Mouse (Mus musculus): Measurements from ENCODE around the gene Tmem119. TPM values are rescaled to one million over a fixed set of nuclear protein-coding genes. Genes with fewer than 3 reads are reported as not detected.
"Not testable (repeated sequence)": the region's sequence is repeated elsewhere in the genome, so short reads cannot be mapped to it uniquely, and the experiment has no call there.

Gene Tmem119
- polyA plus RNA-seq, 1 experiment: 59.9 TPM

DNA sequence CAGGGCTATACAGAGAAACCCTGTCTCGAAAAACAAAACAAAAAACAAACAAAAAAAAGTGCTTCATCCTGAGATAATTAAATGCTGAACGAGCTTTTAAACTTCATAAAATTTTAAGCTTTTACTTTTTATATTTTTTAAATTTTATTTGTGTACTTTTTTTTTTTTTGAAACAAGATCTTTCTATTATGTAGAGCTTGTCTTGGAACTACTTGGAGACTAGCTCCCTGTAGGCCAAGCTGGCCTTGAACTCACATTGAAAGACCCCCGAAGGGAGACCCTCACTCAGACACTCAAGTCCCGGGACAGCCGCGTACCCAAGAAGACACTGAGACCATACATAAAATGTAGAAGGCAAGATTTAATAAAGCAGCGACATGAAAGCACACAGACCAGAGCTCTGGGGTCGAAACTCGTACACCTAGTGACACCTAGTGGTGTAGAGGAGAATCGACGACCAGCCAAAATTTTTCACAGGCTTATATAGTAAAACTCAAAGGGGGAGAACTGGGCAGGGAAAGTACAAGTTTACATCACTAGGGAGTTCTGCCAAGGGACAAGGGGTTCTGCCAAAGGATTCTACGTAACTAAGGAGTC lies 11.6 kb upstream of the Tmem119 start:
- TF ChIP-seq CTCF (IDR thresholded peaks at IDR 0.05; ENCODE audit: insufficient read depth, low read length): peak; percentile 3; the same call in 1 of the 2 replicates
- not testable (repeated sequence) for DNase-seq; H3K4me1 ChIP-seq (ENCODE audit: control insufficient read depth, insufficient read depth, low read length); H3K4me3 ChIP-seq (replicated peaks; ENCODE audit: extremely low read depth, low read depth, low read length)
- 17% methylated on average over 11 of the region's 12 CpGs for WGBS

DNA sequence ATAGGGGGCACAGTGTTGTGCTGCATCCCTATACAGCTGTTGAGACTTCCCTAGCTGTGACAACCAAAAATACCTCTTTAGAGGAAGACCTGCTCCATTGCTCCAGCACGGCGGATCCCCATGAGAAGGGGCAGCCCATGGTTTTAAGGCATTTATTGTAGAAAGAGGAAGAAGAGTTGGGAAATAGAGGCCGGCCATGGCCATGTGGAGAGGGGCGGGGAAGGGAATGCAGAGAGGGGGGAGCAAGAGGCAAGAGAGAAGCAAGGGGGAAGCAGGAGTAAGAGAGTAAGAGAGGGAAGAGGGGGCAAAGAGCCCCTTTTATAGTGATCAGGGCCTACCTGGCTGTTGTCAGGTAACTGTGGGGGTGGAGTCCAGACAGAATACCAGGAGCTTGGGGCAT lies 9.8 kb upstream of the Tmem119 start:
- TF ChIP-seq POLR2A (IDR thresholded peaks at IDR 0.05; ENCODE audit: borderline replicate concordance, extremely low read depth, low read depth, low read length) (no peak), CTCF (IDR thresholded peaks at IDR 0.05; ENCODE audit: insufficient read depth, low read length) (no peak)
- WGBS: 82% methylated on average over 4 of the region's 4 CpGs
- no peak overlapping the region for H3K4me3 ChIP-seq (replicated peaks; ENCODE audit: extremely low read depth, low read depth, low read length)
- no peak for DNase-seq
- no peaks in the 10 kb centered on the region; the same call in 1 of the 2 replicates for H3K4me1 ChIP-seq (ENCODE audit: control insufficient read depth, insufficient read depth, low read length)

GRCm38 (mm10) chr5:113808177-113808576 lies 7.9 kb upstream of the Tmem119 start:
- 65% methylated on average over 2 of the region's 2 CpGs for WGBS
- no peak for DNase-seq
- TF ChIP-seq CTCF (IDR thresholded peaks at IDR 0.05; ENCODE audit: insufficient read depth, low read length) (no peak), POLR2A (IDR thresholded peaks at IDR 0.05; ENCODE audit: borderline replicate concordance, extremely low read depth, low read depth, low read length) (no peak)
- H3K4me3 ChIP-seq (replicated peaks; ENCODE audit: extremely low read depth, low read depth, low read length): no peak overlapping the region
- H3K4me1 ChIP-seq (ENCODE audit: control insufficient read depth, insufficient read depth, low read length): no peaks in the 10 kb centered on the region; the same call in 1 of the 2 replicates

DNA sequence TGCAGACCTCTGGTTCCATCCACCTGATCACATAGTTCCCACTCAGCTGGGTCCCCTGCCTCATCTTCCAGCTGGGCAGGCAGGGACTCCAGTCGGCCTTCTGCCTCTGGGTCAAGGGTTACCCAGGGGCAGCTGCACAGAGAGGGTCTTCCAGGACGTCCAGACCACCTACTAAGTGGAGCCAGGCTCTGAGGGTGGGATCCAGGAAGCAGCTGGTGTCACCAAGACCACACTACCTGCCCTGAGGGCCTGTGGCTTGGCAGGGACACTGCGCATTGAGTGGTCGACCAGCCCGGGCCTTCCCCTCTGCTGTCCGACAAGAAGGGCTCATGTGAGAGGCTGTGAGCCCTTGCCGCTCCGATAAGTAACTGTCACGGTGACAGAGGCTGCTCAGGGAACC lies 7.4 kb upstream of the Tmem119 start:
- Histone ChIP-seq H3K4me1 (ENCODE audit: control insufficient read depth, insufficient read depth, low read length) (no peaks in the 10 kb centered on the region; the same call in 1 of the 2 replicates), H3K4me3 (replicated peaks; ENCODE audit: extremely low read depth, low read depth, low read length) (no peak overlapping the region)
- 60% methylated on average over 9 of the region's 9 CpGs for WGBS
- TF ChIP-seq CTCF (IDR thresholded peaks at IDR 0.05; ENCODE audit: insufficient read depth, low read length): no peak
- no peak for TF ChIP-seq POLR2A (IDR thresholded peaks at IDR 0.05; ENCODE audit: borderline replicate concordance, extremely low read depth, low read depth, low read length)
- no peak for DNase-seq

- no peaks in the 10 kb centered on the region; the same call in 1 of the 2 replicates for H3K4me1 ChIP-seq (ENCODE audit: control insufficient read depth, insufficient read depth, low read length)
- TF ChIP-seq CTCF (IDR thresholded peaks at IDR 0.05; ENCODE audit: insufficient read depth, low read length): no peak
- TF ChIP-seq POLR2A (IDR thresholded peaks at IDR 0.05; ENCODE audit: borderline replicate concordance, extremely low read depth, low read depth, low read length): no peak
- 13% methylated on average over 10 of the region's 10 CpGs for WGBS
- no peak overlapping the region for H3K4me3 ChIP-seq (replicated peaks; ENCODE audit: extremely low read depth, low read depth, low read length)
- DNase-seq: no peak
Measured at GRCm38 (mm10) chr5:113806414-113806813, 6.1 kb upstream of the Tmem119 start.

DNA sequence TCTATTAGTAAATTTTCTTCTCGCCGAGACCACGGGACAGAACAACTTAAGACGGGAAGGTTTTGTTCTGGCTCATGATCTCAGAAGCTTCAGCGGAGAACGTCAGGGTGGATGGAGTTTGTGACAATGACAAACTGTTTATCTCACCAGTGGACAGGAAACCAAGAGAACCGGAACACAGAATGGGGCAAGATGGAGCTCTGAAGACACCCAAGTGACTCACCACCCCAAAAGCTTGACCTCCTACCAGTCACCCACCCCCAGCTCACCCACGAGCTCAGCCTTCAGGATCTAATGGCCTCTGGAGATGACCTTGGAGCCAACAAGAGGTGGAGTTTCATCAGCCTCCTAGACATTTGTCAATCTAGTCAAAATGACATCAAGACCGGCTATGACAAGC lies 5.0 kb upstream of the Tmem119 start:
- Histone ChIP-seq H3K4me1 (ENCODE audit: control insufficient read depth, insufficient read depth, low read length) (no peaks in the 10 kb centered on the region; the same call in 1 of the 2 replicates), H3K4me3 (replicated peaks; ENCODE audit: extremely low read depth, low read depth, low read length) (no peak overlapping the region)
- 57% methylated on average over 9 of the region's 9 CpGs for WGBS
- no peak for DNase-seq
- no peak for TF ChIP-seq POLR2A (IDR thresholded peaks at IDR 0.05; ENCODE audit: borderline replicate concordance, extremely low read depth, low read depth, low read length)
- no peak for TF ChIP-seq CTCF (IDR thresholded peaks at IDR 0.05; ENCODE audit: insufficient read depth, low read length)

DNA sequence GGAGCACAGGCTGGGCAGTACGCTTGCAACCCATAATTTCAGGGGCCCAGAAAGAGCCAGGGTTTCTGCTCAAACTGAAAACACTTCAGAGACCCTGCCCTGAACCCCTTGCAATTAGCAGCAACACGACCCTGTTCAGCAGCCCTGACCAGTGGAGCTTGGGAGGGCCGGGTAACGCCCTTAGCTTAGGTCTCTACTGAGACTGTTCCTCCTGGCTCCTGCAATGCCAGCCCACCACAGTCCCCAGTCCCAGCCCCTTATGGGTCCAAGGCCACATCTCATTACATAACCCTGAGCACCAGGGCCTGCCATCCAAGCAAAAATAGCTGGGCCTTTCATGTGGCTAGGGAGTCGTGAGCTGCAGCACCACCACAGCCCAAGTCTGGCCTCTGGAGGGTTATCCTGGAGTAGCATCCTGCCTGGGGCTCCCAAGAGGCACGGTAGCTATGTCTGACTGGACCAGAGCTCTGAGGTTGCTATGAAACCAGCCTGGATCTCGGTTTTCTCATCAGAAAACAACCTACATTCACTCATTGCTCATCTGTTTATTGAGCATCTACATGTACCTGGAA lies 4.2 kb upstream of the Tmem119 start:
- Histone ChIP-seq H3K4me3 (replicated peaks; ENCODE audit: extremely low read depth, low read depth, low read length) (no peak overlapping the region), H3K4me1 (ENCODE audit: control insufficient read depth, insufficient read depth, low read length) (no peaks in the 10 kb centered on the region; the same call in 1 of the 2 replicates)
- WGBS: 51% methylated on average over 7 of the region's 7 CpGs
- TF ChIP-seq CTCF (IDR thresholded peaks at IDR 0.05; ENCODE audit: insufficient read depth, low read length): no peak
- TF ChIP-seq POLR2A (IDR thresholded peaks at IDR 0.05; ENCODE audit: borderline replicate concordance, extremely low read depth, low read depth, low read length): no peak
- no peak for DNase-seq

- Histone ChIP-seq H3K4me1 (ENCODE audit: control insufficient read depth, insufficient read depth, low read length) (no peaks in the 10 kb centered on the region), H3K4me3 (replicated peaks; ENCODE audit: extremely low read depth, low read depth, low read length) (peak overlapping the region; percentile 57)
- WGBS: 44% methylated on average over 5 of the region's 5 CpGs
- TF ChIP-seq CTCF (IDR thresholded peaks at IDR 0.05; ENCODE audit: insufficient read depth, low read length) (no peak), POLR2A (IDR thresholded peaks at IDR 0.05; ENCODE audit: borderline replicate concordance, extremely low read depth, low read depth, low read length) (no peak)
- no peak for DNase-seq
Measured at GRCm38 (mm10) chr5:113799691-113800090, 625 bp downstream of the Tmem119 start.

GRCm38 (mm10) chr5:113798525-113798924 lies 1.8 kb downstream of the Tmem119 start:
- WGBS: 64% methylated on average over 9 of the region's 9 CpGs
- Histone ChIP-seq H3K4me3 (replicated peaks; ENCODE audit: extremely low read depth, low read depth, low read length) (peak overlapping the region; percentile 1), H3K4me1 (ENCODE audit: control insufficient read depth, insufficient read depth, low read length) (no peaks in the 10 kb centered on the region)
- no peak for DNase-seq
- no peak for TF ChIP-seq CTCF (IDR thresholded peaks at IDR 0.05; ENCODE audit: insufficient read depth, low read length)
- TF ChIP-seq POLR2A (IDR thresholded peaks at IDR 0.05; ENCODE audit: borderline replicate concordance, extremely low read depth, low read depth, low read length): no peak

Data from lung, adult 2 months (tissue).